Mouse (Mus musculus): ENCODE measurements at regions not wholly inside any gene's neighbourhood (a gene's known extent, or its start where the extent isn't known, plus 50 kb on each side); places are given as distances from the start of the nearest gene placed in this dataset.

- no peak for ATAC-seq (replicated peaks; ENCODE audit: low read depth, poor library complexity, severe bottlenecking)
Measured at GRCm38 (mm10) chr14:33789556-33789955, 133.8 kb upstream of the Gdf10 start.

GRCm38 (mm10) chr14:33794262-33794661 is 129.1 kb upstream of the Gdf10 start:
- ATAC-seq (replicated peaks; ENCODE audit: low read depth, poor library complexity, severe bottlenecking), result no peak

- ATAC-seq (replicated peaks; ENCODE audit: low read depth, poor library complexity, severe bottlenecking), result no peak
Measured at GRCm38 (mm10) chr14:33797551-33798303, 125.7 kb upstream of the Gdf10 start.

DNA sequence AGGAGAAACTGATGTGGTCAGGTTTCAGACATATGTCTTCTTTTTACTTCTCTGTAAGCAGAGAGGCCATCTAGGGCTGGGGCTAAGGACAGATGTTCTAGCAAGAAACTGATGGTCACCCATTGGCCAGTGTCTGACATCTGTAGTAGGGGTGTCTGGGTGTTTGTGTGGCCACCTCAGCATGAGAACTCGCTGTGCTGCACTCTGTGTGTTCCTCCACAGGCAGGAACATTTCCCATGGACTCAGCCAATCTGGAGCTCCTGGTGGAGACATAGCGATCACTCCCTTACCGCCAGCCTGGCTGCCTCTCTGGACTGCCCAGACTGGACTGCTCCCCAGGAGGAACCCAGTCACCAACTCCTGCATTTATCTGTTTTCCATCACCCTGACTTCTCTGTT is 119.1 kb upstream of the Gdf10 start:
- no peak for ATAC-seq (replicated peaks; ENCODE audit: low read depth, poor library complexity, severe bottlenecking)

DNA sequence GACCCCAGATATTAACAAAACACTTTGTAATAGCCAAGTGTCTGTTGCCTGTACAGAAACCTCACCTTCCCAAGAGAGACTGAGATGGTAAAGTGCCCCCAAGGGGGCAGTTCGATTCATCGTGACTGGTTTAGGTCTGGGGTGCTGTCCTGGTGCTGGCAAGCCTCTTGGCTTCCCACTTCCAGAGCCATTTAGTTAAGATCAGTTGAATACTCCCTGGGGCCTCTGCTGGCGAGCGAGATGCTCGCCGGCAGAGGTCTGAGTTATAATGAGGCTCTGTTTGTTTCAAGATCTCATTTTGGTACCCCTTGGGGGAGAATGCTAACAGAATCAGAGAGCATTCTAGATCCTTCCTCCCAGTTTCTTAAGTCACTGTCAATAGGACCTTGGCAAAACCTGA is 118.7 kb upstream of the Gdf10 start:
- ATAC-seq (replicated peaks; ENCODE audit: low read depth, poor library complexity, severe bottlenecking), result no peak

- ATAC-seq (replicated peaks; ENCODE audit: low read depth, poor library complexity, severe bottlenecking), result no peak
Measured at GRCm38 (mm10) chr14:33807196-33807595, 116.2 kb upstream of the Gdf10 start.

DNA sequence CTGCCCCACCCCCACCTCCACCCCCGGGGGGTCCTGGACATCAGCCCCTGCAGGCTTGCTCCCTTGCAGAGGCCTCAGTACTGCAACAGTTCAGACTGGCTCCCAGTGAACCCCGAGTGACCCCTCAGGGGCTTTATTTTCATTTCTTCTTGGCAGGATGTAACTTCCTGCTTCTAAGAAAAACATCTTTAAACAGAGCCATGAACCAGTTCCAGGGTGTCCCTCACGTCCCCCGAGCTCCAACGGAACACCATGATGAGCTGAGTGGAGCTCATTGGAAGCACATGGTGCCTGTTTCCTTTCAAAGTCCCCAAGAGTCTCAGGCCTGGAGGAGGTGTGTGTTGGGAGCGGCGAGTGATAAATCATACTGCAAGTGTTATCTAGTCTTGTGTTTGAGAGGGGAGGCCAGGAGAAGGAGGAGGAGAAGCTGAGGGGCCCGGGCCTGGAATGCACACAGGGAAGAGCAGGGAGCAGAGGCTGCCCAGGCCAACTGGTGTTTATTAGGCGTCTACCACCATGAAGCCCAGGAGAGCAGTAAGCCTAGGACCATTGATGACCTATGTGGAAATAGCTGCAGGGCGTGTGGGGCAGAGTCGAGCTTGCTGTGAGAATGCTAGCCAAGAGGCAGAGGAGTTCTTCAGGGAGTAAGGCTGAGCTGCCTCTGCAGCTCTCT is 114.7 kb upstream of the Gdf10 start:
- no peak for ATAC-seq (replicated peaks; ENCODE audit: low read depth, poor library complexity, severe bottlenecking)

- ATAC-seq (replicated peaks; ENCODE audit: low read depth, poor library complexity, severe bottlenecking), result no peak
Measured at GRCm38 (mm10) chr14:33810584-33810983, 112.8 kb upstream of the Gdf10 start.

GRCm38 (mm10) chr14:33811241-33811640 is 112.1 kb upstream of the Gdf10 start:
- ATAC-seq (replicated peaks; ENCODE audit: low read depth, poor library complexity, severe bottlenecking), result no peak

- no peak for ATAC-seq (replicated peaks; ENCODE audit: low read depth, poor library complexity, severe bottlenecking)
Measured at GRCm38 (mm10) chr14:33812266-33812665, 111.1 kb upstream of the Gdf10 start.

- ATAC-seq (replicated peaks; ENCODE audit: low read depth, poor library complexity, severe bottlenecking), result no peak
Measured at GRCm38 (mm10) chr14:33812772-33813171, 110.6 kb upstream of the Gdf10 start.

DNA sequence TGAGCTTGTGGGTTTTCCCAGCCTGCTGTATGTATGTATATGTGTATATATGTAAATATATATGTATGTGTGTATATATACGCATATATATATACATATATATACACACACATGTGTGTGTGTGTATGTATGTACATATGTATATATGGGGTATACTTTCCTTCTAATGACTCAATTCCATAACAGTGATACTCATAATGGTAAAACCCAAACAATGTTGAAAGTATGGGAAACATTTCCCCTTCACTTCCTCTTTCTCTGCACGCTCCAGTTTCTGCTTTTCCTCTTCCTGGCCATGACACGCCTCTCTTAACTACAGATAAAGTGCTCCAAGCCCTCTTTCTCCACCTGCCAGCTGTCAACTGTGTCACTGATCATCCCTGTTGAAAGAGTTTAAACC is 110.1 kb upstream of the Gdf10 start:
- no peak for ATAC-seq (replicated peaks; ENCODE audit: low read depth, poor library complexity, severe bottlenecking)

DNA sequence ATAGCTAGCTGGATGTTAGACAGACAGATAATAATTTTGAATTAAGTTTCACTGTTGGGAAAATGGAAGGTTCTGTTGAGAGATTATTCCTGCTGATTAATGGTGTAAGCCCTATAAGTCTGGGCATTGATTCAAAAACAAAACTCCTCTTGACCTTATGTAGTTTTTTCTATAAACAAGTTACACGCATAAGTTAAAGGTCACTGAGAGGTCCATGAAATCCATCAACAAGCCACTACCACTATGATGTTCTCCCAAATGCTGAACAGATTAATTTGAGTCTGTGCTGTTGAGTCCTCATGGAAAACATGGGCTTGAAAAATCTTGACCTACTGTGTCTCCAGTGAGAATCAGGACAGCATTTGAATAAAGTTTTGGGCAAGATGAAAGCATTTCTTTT is 109.3 kb upstream of the Gdf10 start:
- ATAC-seq (replicated peaks; ENCODE audit: low read depth, poor library complexity, severe bottlenecking), result no peak

DNA sequence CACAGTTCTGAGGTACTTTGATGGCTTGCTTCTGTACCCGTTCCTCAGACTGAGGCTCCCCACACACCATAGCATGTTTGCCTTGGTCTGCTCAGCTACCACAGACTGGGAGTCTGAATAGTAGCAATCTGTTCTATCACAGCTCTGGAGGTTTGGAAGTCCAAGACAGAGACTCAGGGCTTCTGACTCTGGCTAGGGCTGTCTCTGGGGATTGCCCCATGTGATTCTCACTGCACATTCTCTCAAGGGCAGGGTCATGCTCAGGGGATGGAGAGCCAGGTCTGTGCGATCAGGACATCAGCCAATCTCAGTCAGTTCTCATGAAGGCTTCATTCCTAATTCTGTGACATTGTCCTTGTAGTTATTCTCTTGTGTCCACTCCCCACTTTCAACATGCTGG is 108.8 kb upstream of the Gdf10 start:
- ATAC-seq (replicated peaks; ENCODE audit: low read depth, poor library complexity, severe bottlenecking), result no peak

DNA sequence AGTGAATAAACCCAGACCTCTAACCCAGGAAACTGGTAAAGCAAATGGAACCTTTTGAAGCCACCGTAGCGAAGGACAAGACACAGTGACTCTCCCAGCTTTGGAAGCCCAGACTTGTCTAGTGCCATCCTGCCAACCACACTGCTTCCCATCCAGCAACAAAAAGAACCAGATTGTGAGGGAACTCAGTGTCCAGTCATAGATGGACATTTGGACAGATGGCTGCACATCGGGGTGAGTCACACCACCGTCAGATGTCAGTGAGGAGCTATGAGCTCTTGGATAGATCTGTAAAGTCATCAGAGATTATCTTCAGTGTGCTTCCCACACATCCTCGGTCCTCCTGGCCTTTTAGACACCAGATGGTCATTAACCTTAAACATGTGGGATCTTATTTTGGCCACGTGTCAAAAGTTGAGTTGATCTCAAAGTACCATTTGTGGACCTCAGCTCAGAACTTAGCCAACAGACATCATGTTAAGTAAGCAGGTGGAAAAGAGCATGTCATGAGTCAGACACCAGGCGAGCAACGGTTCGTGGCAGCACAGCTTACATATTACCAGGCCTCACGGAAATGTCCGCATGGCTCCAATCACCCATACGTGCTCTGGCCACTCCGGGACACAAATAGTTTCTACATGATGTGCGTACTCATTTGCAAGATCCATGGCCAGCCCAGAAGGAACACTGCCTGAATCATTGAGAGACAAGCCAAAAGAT is 102.7 kb upstream of the Gdf10 start:
- ATAC-seq (replicated peaks; ENCODE audit: low read depth, poor library complexity, severe bottlenecking), result no peak

- no peak for ATAC-seq (replicated peaks; ENCODE audit: low read depth, poor library complexity, severe bottlenecking)
Measured at GRCm38 (mm10) chr14:33821436-33821835, 102.0 kb upstream of the Gdf10 start.

DNA sequence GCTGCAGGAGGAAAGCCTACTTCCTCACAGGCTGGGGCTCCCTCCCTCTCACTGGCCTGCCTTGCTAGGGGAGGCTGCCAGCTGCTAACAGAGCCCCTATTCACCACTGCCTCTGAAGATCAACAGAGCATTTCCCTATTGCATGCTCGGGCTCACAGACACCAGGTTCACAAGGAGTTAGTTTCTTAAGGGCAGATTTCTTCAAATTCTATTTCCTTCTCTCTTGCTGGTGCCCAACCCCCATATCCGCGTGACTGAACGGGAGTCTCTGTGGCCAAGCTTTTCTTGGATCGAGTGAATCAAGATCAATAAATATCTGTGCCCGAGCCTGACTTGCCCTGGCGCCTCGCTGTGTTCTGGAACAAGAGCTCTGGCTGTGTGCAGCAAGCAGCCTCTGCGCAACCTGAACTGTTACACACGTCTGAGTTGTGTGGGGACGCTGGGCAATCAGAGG is 98.9 kb upstream of the Gdf10 start:
- ATAC-seq (replicated peaks; ENCODE audit: low read depth, poor library complexity, severe bottlenecking), result no peak

DNA sequence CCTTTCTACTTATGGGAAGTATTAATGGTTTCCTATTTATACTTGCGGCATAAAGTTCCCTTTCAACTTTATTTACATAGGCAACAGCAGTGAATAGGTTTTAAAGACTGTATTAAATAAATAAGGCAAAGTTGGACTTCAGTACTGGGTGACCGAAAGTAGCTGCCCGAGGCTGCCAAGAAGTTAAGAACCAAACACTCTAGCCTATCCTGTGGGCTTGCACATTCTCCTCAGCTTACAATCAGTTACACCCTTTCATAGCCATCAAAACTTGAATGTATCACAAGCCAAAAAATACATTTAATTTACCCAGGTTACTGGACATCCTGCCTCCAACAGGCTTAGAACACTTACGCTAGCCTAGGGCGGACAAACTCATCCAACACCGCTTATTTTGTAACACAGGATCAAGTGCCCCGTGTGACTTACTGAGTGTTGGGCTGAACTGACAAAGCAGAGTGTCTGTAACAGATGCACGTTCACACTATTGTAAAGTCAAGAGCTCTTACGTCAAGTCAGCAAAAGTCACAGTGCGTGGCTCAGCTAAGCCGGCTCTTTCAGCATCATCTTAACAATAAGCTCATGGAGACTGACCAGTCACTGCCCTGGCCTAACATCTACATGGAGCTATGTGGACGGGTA is 97.3 kb upstream of the Gdf10 start:
- no peak for ATAC-seq (replicated peaks; ENCODE audit: low read depth, poor library complexity, severe bottlenecking)

- no peak for ATAC-seq (replicated peaks; ENCODE audit: low read depth, poor library complexity, severe bottlenecking)
Measured at GRCm38 (mm10) chr14:33832650-33833319, 90.6 kb upstream of the Gdf10 start.

GRCm38 (mm10) chr14:33836341-33836740 is 87.0 kb upstream of the Gdf10 start:
- ATAC-seq (replicated peaks; ENCODE audit: low read depth, poor library complexity, severe bottlenecking), result no peak

Data from common myeloid progenitor, adult 5-6 weeks (primary cell).